Mouse (Mus musculus) embryonic facial prominence, embryonic 15.5 days (tissue): Measurements from ENCODE around the gene Slc22a17. TPM values are rescaled to one million over a fixed set of nuclear protein-coding genes. Genes with fewer than 3 reads are reported as not detected.

Experiments used
- ATAC-seq: fragments of 200-750 bp; cut with Nextera tagmentation; 2 replicates; pipeline ENCODE4 v1.8.0; 2017; ENCODE audit warnings: low read depth, moderate TSS enrichment; ENCODE audit not compliant: insufficient number of reproducible peaks, low FRiP score, low TSS enrichment
- H3K27ac ChIP-seq: fragments of 300-500 bp; sonication (generic); replicated peaks from 2 replicates; pipeline ENCODE4 v1.5.1; 2015; ENCODE audit warnings: mild to moderate bottlenecking, inconsistent platforms
- H3K27me3 ChIP-seq: fragments of 300-500 bp; sonication (generic); 2 replicates; pipeline ENCODE4 v1.6.1; 2015; ENCODE audit warnings: inconsistent platforms
- H3K36me3 ChIP-seq: fragments of 300-500 bp; sonication (generic); 2 replicates; pipeline ENCODE4 v1.6.1; 2015; ENCODE audit warnings: mild to moderate bottlenecking, inconsistent platforms
- H3K4me1 ChIP-seq: fragments of 300-500 bp; sonication (generic); 2 replicates; pipeline ENCODE4 v1.6.1; 2015; ENCODE audit warnings: inconsistent platforms
- H3K4me2 ChIP-seq: fragments of 300-500 bp; sonication (generic); replicated peaks from 2 replicates; pipeline ENCODE4 v1.6.1; 2015; ENCODE audit warnings: mild to moderate bottlenecking, inconsistent platforms
- H3K4me3 ChIP-seq: fragments of 300-500 bp; sonication (generic); replicated peaks from 2 replicates; pipeline ENCODE4 v1.5.1; 2015; ENCODE audit warnings: mild to moderate bottlenecking, inconsistent platforms
- H3K9ac ChIP-seq: fragments of 300-500 bp; sonication (generic); 2 replicates; pipeline ENCODE4 v1.6.1; 2015; ENCODE audit warnings: inconsistent platforms
- H3K9me3 ChIP-seq: fragments of 300-500 bp; sonication (generic); replicated peaks from 2 replicates; pipeline ENCODE4 v1.6.1; 2016; ENCODE audit warnings: inconsistent platforms
- WGBS: fragments of 180-500 bp; shearing (Covaris S2); methylation state at CpG from one replicate; pipeline ENCODE4 v1.1.7; 2015; 5-methylcytosine and 5-hydroxymethylcytosine counted together
- polyA plus RNA-seq: library from polyadenylated mRNA; unstranded; fragments of >200 nt; fragmentation: Nextera tagmentation; extraction: Ambion mirVana; gene quantifications from 2 replicates; pipeline ENCODE4 v1.2.1, GENCODE M21; 2015

Slc22a17 gene
- polyA plus RNA-seq, 1 experiment from 2014 or later = 93.6 TPM

- H3K4me2 ChIP-seq = no peak overlapping the region
- H3K9ac ChIP-seq = no peak overlapping the region
- H3K27me3 ChIP-seq = 0 out of 2 replicates have a peak, but pooled peaks cover 3% of the 10 kb centered on the region
- 80% methylated on average over 15 of the region's 15 CpGs for WGBS
- H3K4me3 ChIP-seq = no peak overlapping the region
- ATAC-seq = no peak
- no peak overlapping the region for H3K27ac ChIP-seq
- H3K4me1 ChIP-seq = peaks cover 13% of the 10 kb centered on the region; the same call in 1 of the 2 replicates
- H3K9me3 ChIP-seq = no peaks in the 10 kb centered on the region
- no peaks in the 10 kb centered on the region for H3K36me3 ChIP-seq
These were observed 25.7 kb upstream of the Slc22a17 start for GRCm38 (mm10) chr14:54938431-54939219.

GRCm38 (mm10) chr14:54937361-54938182, 24.6 kb upstream of the Slc22a17 start:
- no peaks in the 10 kb centered on the region for H3K9me3 ChIP-seq
- H3K27me3 ChIP-seq = 0 out of 2 replicates have a peak, but pooled peaks cover 3% of the 10 kb centered on the region
- no peak overlapping the region for H3K4me2 ChIP-seq
- 86% methylated on average over 16 of the region's 16 CpGs for WGBS
- no peak overlapping the region for H3K27ac ChIP-seq
- ATAC-seq = no peak
- no peak overlapping the region for H3K4me3 ChIP-seq
- H3K4me1 ChIP-seq = peaks cover 22% of the 10 kb centered on the region
- no peak overlapping the region for H3K9ac ChIP-seq
- no peaks in the 10 kb centered on the region for H3K36me3 ChIP-seq

GRCm38 (mm10) chr14:54936831-54937160, 23.9 kb upstream of the Slc22a17 start:
- ATAC-seq = no peak
- no peaks in the 10 kb centered on the region for H3K36me3 ChIP-seq
- 0 out of 2 replicates have a peak overlapping the region, but pooled peaks have one; percentile 15 for H3K4me2 ChIP-seq
- peak overlapping the region; percentile 84 for H3K27ac ChIP-seq
- WGBS = 21% methylated on average over 6 of the region's 6 CpGs
- peak overlapping the region; percentile 8; the same call in 1 of the 2 replicates for H3K4me3 ChIP-seq
- H3K9ac ChIP-seq = no peak overlapping the region
- peaks cover 24% of the 10 kb centered on the region for H3K4me1 ChIP-seq
- H3K9me3 ChIP-seq = no peaks in the 10 kb centered on the region
- 0 out of 2 replicates have a peak, but pooled peaks cover 3% of the 10 kb centered on the region for H3K27me3 ChIP-seq

GRCm38 (mm10) chr14:54935904-54936830, 23.2 kb upstream of the Slc22a17 start, which contains the start of gene Cmtm5:
TSS of gene Cmtm5 (plus strand) at chr14:54936261.
- Histone ChIP-seq H3K27ac (peak within 1 kb of the TSS; percentile 84), H3K4me2 (peak within 1 kb of the TSS; percentile 15; the same call in 1 of the 2 replicates), H3K4me3 (peak within 1 kb of the TSS; percentile 8; the same call in 1 of the 2 replicates), H3K4me1 (peaks cover 20% of the 10 kb centered on the region), H3K27me3 (0 out of 2 replicates have a peak, but pooled peaks cover 3% of the 10 kb centered on the region), H3K36me3 (no peaks in the 10 kb centered on the region), H3K9ac (no peak within 1 kb of the TSS), H3K9me3 (no peaks in the 10 kb centered on the region)
- WGBS = 15% methylated on average over 8 of the region's 8 CpGs
- ATAC-seq = peak; percentile 46

GRCm38 (mm10) chr14:54932645-54933150, 19.8 kb upstream of the Slc22a17 start, which contains the start of gene Il25:
TSS of gene Il25 (plus strand) at chr14:54932695.
- no peaks in the 10 kb centered on the region for H3K9me3 ChIP-seq
- no peak within 1 kb of the TSS for H3K27ac ChIP-seq
- 26% methylated on average over 6 of the region's 6 CpGs for WGBS
- 0 out of 2 replicates have a peak, but pooled peaks cover 3% of the 10 kb centered on the region for H3K27me3 ChIP-seq
- H3K4me3 ChIP-seq = no peak within 1 kb of the TSS
- no peak for ATAC-seq
- peaks cover 38% of the 10 kb centered on the region for H3K4me1 ChIP-seq
- no peak within 1 kb of the TSS for H3K4me2 ChIP-seq
- no peak within 1 kb of the TSS for H3K9ac ChIP-seq
- H3K36me3 ChIP-seq = no peaks in the 10 kb centered on the region

GRCm38 (mm10) chr14:54930431-54930830, 17.5 kb upstream of the Slc22a17 start:
- Histone ChIP-seq H3K4me2 (no peak overlapping the region), H3K36me3 (no peaks in the 10 kb centered on the region), H3K9me3 (no peaks in the 10 kb centered on the region), H3K27ac (no peak overlapping the region), H3K4me3 (no peak overlapping the region), H3K4me1 (peaks cover 44% of the 10 kb centered on the region), H3K27me3 (0 out of 2 replicates have a peak, but pooled peaks cover 3% of the 10 kb centered on the region), H3K9ac (no peak overlapping the region)
- 22% methylated on average over 2 of the region's 2 CpGs for WGBS
- no peak for ATAC-seq

GRCm38 (mm10) chr14:54929801-54930200, 16.9 kb upstream of the Slc22a17 start:
- no peak overlapping the region for H3K4me2 ChIP-seq
- H3K36me3 ChIP-seq = no peaks in the 10 kb centered on the region
- no peak overlapping the region for H3K27ac ChIP-seq
- H3K4me3 ChIP-seq = no peak overlapping the region
- H3K4me1 ChIP-seq = peaks cover 49% of the 10 kb centered on the region
- 58% methylated on average over 5 of the region's 5 CpGs for WGBS
- no peaks in the 10 kb centered on the region for H3K27me3 ChIP-seq
- no peak overlapping the region for H3K9ac ChIP-seq
- no peaks in the 10 kb centered on the region for H3K9me3 ChIP-seq
- no peak for ATAC-seq

GRCm38 (mm10) chr14:54927296-54927695, 14.4 kb upstream of the Slc22a17 start:
- no peak for ATAC-seq
- peaks cover 52% of the 10 kb centered on the region for H3K4me1 ChIP-seq
- H3K9ac ChIP-seq = peak overlapping the region; percentile 94; the same call in 1 of the 2 replicates
- WGBS = 10% methylated on average over 7 of the region's 7 CpGs
- H3K4me2 ChIP-seq = peak overlapping the region; percentile 61
- H3K36me3 ChIP-seq = peaks cover 7% of the 10 kb centered on the region
- peak overlapping the region; percentile 62 for H3K4me3 ChIP-seq
- H3K27me3 ChIP-seq = no peaks in the 10 kb centered on the region
- peak overlapping the region; percentile 98 for H3K27ac ChIP-seq
- no peaks in the 10 kb centered on the region for H3K9me3 ChIP-seq

GRCm38 (mm10) chr14:54926401-54927158, 13.6 kb upstream of the Slc22a17 start:
- Histone ChIP-seq H3K4me2 (peak overlapping the region; percentile 61), H3K9ac (peak overlapping the region; percentile 94), H3K4me1 (peaks cover 52% of the 10 kb centered on the region), H3K27ac (peak overlapping the region; percentile 98), H3K36me3 (peaks cover 14% of the 10 kb centered on the region), H3K4me3 (peak overlapping the region; percentile 62), H3K27me3 (no peaks in the 10 kb centered on the region), H3K9me3 (no peaks in the 10 kb centered on the region)
- under 1% methylated on average over 55 of the region's 58 CpGs for WGBS
- ATAC-seq = peak; percentile 83
